9 mouse cellular contexts compared by ENCODE assay signal in the genomic region with DNA sequence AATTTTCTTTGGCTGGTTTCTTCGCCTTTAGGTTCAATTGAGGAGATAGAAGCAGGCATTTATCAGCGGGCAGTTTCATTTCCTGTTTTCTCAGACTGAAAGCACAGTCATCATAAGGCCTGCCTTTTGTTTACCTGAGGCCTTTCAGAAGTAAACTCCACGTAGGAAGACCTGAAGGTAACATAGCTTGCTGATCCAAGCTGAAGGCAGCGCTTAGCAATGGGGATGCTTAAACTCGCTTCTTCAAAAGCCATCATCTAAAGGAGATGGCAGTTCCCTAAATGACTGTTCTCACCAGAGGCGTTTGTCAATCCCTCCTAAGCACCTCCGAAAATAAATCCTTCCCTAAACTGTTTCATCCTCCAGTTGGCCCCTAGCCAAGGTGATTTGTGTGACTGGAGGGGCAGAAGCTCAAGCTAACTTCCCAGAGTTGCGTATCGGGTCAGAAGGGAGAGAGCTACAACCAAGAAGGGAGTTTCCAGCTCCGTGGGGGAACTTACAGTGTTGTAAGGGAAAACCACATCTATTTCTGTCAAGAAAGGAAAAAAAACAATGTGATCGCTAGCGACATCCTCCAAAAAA. TPM values are rescaled to one million over a fixed set of nuclear protein-coding genes. Genes with fewer than 3 reads are reported as not detected.
DNase-seq lines count a peak whose midpoint lies in the region; ATAC-seq and TF ChIP-seq lines count a peak whose summit lies in the region.
"Had no signal": no experiment of that assay in that cellular context is flagged by ENCODE, and none has a peak within 500 bp of the region (broad histone marks: within the 10 kb centered on the region; RNA-seq: fewer than 3 reads in every experiment).

No protein-coding gene starts in this region.

- no peak for ATAC-seq in liver, postnatal 0 days
- ATAC-seq in common myeloid progenitor, adult 5-6 weeks (replicated peaks; ENCODE audit: low read depth, poor library complexity, severe bottlenecking), result peak; percentile 81
- ATAC-seq in hematopoietic stem cell, adult 5-6 weeks (replicated peaks in 1 of 2; ENCODE audit: insufficient read depth in 1 of 2, low FRiP score in 2 of 2, low TSS enrichment in 1 of 2, low read depth in 1 of 2, poor library complexity in 2 of 2, severe bottlenecking in 2 of 2), result peak; percentile 70 to 80
- ATAC-seq in midbrain, embryonic 16.5 days, result no peak

- H3K27ac ChIP-seq in liver, postnatal 0 days (ENCODE audit: low read depth), result peak overlapping the region; percentile 42; the same call in 1 of the 2 replicates
- no peak overlapping the region for H3K27ac ChIP-seq in midbrain, embryonic 16.5 days (ENCODE audit: low read length)

- no peak for DNase-seq in liver, postnatal 0 days
- no peak for DNase-seq in liver
- DNase-seq in splenic B cell, adult 2 months (ENCODE audit: low read depth, low spot score), result peak; percentile 84
- no peak for DNase-seq in thymus, postnatal 0 days (ENCODE audit: low spot score)
- no peak for DNase-seq in adrenal gland, postnatal 36 days

- H3K4me1 ChIP-seq in liver, postnatal 0 days (ENCODE audit: insufficient read depth), result peaks cover 4% of the 10 kb centered on the region
- no peaks in the 10 kb centered on the region for H3K4me1 ChIP-seq in midbrain, embryonic 16.5 days (ENCODE audit: control insufficient read depth, insufficient read depth, low read length)

- peak overlapping the region; percentile 13 for H3K4me2 ChIP-seq in liver, postnatal 0 days (ENCODE audit: low read depth, low read length)
- H3K4me2 ChIP-seq in midbrain, embryonic 16.5 days (ENCODE audit: low read length), result no peak overlapping the region

- no peak overlapping the region for H3K4me3 ChIP-seq in liver, postnatal 0 days (ENCODE audit: low read depth, low read length)
- H3K4me3 ChIP-seq in midbrain, embryonic 16.5 days (ENCODE audit: low read depth, low read length), result no peak overlapping the region
- H3K4me3 ChIP-seq: myocyte had no signal

- H3K9ac ChIP-seq in liver, postnatal 0 days (replicated peaks), result no peak overlapping the region
- H3K9ac ChIP-seq in midbrain, embryonic 16.5 days (ENCODE audit: low read depth, low read length), result no peak overlapping the region

- H3K9me3 ChIP-seq in liver, postnatal 0 days (ENCODE audit: low read length), result no peaks in the 10 kb centered on the region
- no peaks in the 10 kb centered on the region for H3K9me3 ChIP-seq in midbrain, embryonic 16.5 days (replicated peaks; ENCODE audit: control insufficient read depth, low read length, poor library complexity, severe bottlenecking)

- no peak for TF ChIP-seq CTCF in liver, postnatal 0 days (IDR thresholded peaks at IDR 0.05; ENCODE audit: low read depth)

- H3K36me3 ChIP-seq in liver, postnatal 0 days (replicated peaks; ENCODE audit: insufficient read depth, low read length), result no peaks in the 10 kb centered on the region
- no peaks in the 10 kb centered on the region for H3K36me3 ChIP-seq in splenic B cell, adult 2 months (ENCODE audit: control insufficient read depth, insufficient read depth, low read length, poor library complexity, severe bottlenecking)
- H3K36me3 ChIP-seq in midbrain, embryonic 16.5 days (ENCODE audit: control insufficient read depth, insufficient read depth, low read length), result no peaks in the 10 kb centered on the region

- 34% methylated on average over 12 of the region's 12 CpGs for WGBS in liver, postnatal 0 days (ENCODE audit: insufficient replicate concordance)
- WGBS in midbrain, embryonic 16.5 days, result 73% methylated on average over 12 of the region's 12 CpGs

- H3K27me3 ChIP-seq in liver, postnatal 0 days (ENCODE audit: insufficient read depth, low read length), result no peaks in the 10 kb centered on the region
- H3K27me3 ChIP-seq in splenic B cell, adult 2 months (ENCODE audit: control insufficient read depth, insufficient read depth, low read length, poor library complexity, severe bottlenecking), result no peaks in the 10 kb centered on the region
- H3K27me3 ChIP-seq in midbrain, embryonic 16.5 days (ENCODE audit: control insufficient read depth, insufficient read depth, low read depth, low read length), result no peaks in the 10 kb centered on the region

- TF ChIP-seq EP300 in liver, postnatal 0 days (IDR thresholded peaks at IDR 0.05; ENCODE audit: low read depth), result no peak

RNA-seq across cellular contexts. Expression of gene Mapkapk2, which starts 13.0 kb away (rescaled TPM):
- 18.3 and 19.6 TPM in 2 replicates for polyA plus RNA-seq in liver, postnatal 0 days (2015; fragmentation: Nextera tagmentation; extraction: Ambion mirVana)
- total RNA-seq in common myeloid progenitor, adult 5-6 weeks (2017), result 124 and 128 TPM in 2 replicates
- total RNA-seq in hematopoietic stem cell, adult 5-6 weeks (2017), result 85.3 and 93.7 TPM in 2 replicates
- 26.6 and 30.4 TPM in 2 replicates for polyA plus RNA-seq in thymus, postnatal 0 days (2015; fragmentation: Nextera tagmentation; extraction: Ambion mirVana)
- polyA plus RNA-seq in midbrain, embryonic 16.5 days (2015; fragmentation: Nextera tagmentation; extraction: Ambion mirVana), result 12.6 and 14.9 TPM in 2 replicates
- total RNA-seq in adrenal gland, postnatal 36 days (2021), result 100 to 1,000 TPM; 205 to 213 TPM

RNA-seq across cellular contexts. Expression of gene Dyrk3, which starts 27.5 kb away (rescaled TPM):
- polyA plus RNA-seq in liver, postnatal 0 days (2015; fragmentation: Nextera tagmentation; extraction: Ambion mirVana), result 9.5 and 10.3 TPM in 2 replicates
- total RNA-seq in common myeloid progenitor, adult 5-6 weeks (2017), result 10.3 and 11.4 TPM in 2 replicates
- total RNA-seq in hematopoietic stem cell, adult 5-6 weeks (2017), result 11.2 and 14.5 TPM in 2 replicates
- 1.9 and 2.2 TPM in 2 replicates for polyA plus RNA-seq in thymus, postnatal 0 days (2015; fragmentation: Nextera tagmentation; extraction: Ambion mirVana)
- 14.1 and 17.4 TPM in 2 replicates for polyA plus RNA-seq in midbrain, embryonic 16.5 days (2015; fragmentation: Nextera tagmentation; extraction: Ambion mirVana)
- total RNA-seq in adrenal gland, postnatal 36 days (2021), result 1 to 10 TPM; 4.3 to 7.3 TPM

RNA-seq across cellular contexts. Expression of gene Eif2d, which starts 42.4 kb away (rescaled TPM):
- polyA plus RNA-seq in liver, postnatal 0 days (2015; fragmentation: Nextera tagmentation; extraction: Ambion mirVana), result 18.2 and 19.0 TPM in 2 replicates
- total RNA-seq in common myeloid progenitor, adult 5-6 weeks (2017), result 28.7 and 32.8 TPM in 2 replicates
- total RNA-seq in hematopoietic stem cell, adult 5-6 weeks (2017), result 30.3 and 45.0 TPM in 2 replicates
- polyA plus RNA-seq in thymus, postnatal 0 days (2015; fragmentation: Nextera tagmentation; extraction: Ambion mirVana), result 52.1 and 52.3 TPM in 2 replicates
- polyA plus RNA-seq in midbrain, embryonic 16.5 days (2015; fragmentation: Nextera tagmentation; extraction: Ambion mirVana), result 46.8 and 51.1 TPM in 2 replicates
- total RNA-seq in adrenal gland, postnatal 36 days (2021), result 10 to 100 TPM; 34.8 to 46.9 TPM

Comparison
In these comparisons a context has a peak if more than half of its experiments do, and no peak if none do; other contexts are left out.
1. ATAC-seq: peak in common myeloid progenitor, adult 5-6 weeks (single experiment) and hematopoietic stem cell, adult 5-6 weeks (2 of 2); none in liver, postnatal 0 days (single experiment) and midbrain, embryonic 16.5 days (single experiment).